Mouse (Mus musculus) kidney, postnatal 4 days (tissue): ENCODE results near the gene Bend6.

Source experiments
- DNase-seq, 2 experiments: peaks; one replicate each; pipeline ENCODE4 v3.0.0; 2021; ENCODE audit warnings: mixed read lengths in 2 of 2

The Bend6 gene

GRCm38 (mm10) chr1:33907421-33908190 lies at the start of gene Bend6:
Gene Bend6, minus strand, starts transcription at chr1:33907816.
- DNase-seq = peak; percentile 70 to 73

- no peak for DNase-seq
Measured at GRCm38 (mm10) chr1:33955626-33956025, 48.0 kb upstream of the Bend6 start.

- DNase-seq = no peak
Measured at GRCm38 (mm10) chr1:33948511-33948910, 40.9 kb upstream of the Bend6 start.

- DNase-seq = peak in 1 of 2 experiments; percentile 28
Measured at GRCm38 (mm10) chr1:33947838-33948237, 40.2 kb upstream of the Bend6 start.

- peak; percentile 42 to 62 for DNase-seq
Measured at GRCm38 (mm10) chr1:33946601-33947395, 39.2 kb upstream of the Bend6 start.

- DNase-seq = no peak
Measured at GRCm38 (mm10) chr1:33945756-33946155, 38.1 kb upstream of the Bend6 start.

GRCm38 (mm10) chr1:33944977-33945750 lies 37.5 kb upstream of the Bend6 start:
- peak; percentile 71 to 79 for DNase-seq

- DNase-seq = no peak
Measured at GRCm38 (mm10) chr1:33943943-33944342, 36.3 kb upstream of the Bend6 start.

GRCm38 (mm10) chr1:33942638-33943037 lies 35.0 kb upstream of the Bend6 start:
- DNase-seq = no peak

- DNase-seq = no peak
Measured at GRCm38 (mm10) chr1:33940364-33940928, 32.8 kb upstream of the Bend6 start.

GRCm38 (mm10) chr1:33939828-33940227 lies 32.2 kb upstream of the Bend6 start:
- DNase-seq = no peak

GRCm38 (mm10) chr1:33935946-33936345 lies 28.3 kb upstream of the Bend6 start:
- no peak for DNase-seq

- DNase-seq = no peak
Measured at GRCm38 (mm10) chr1:33932845-33933499, 25.4 kb upstream of the Bend6 start.

- DNase-seq = no peak
Measured at GRCm38 (mm10) chr1:33932196-33932595, 24.6 kb upstream of the Bend6 start.

- no peak for DNase-seq
Measured at GRCm38 (mm10) chr1:33931791-33932190, 24.2 kb upstream of the Bend6 start.

GRCm38 (mm10) chr1:33927466-33927865 lies 19.9 kb upstream of the Bend6 start:
- no peak for DNase-seq

GRCm38 (mm10) chr1:33925283-33925682 lies 17.7 kb upstream of the Bend6 start:
- DNase-seq = no peak

- no peak for DNase-seq
Measured at GRCm38 (mm10) chr1:33922975-33923374, 15.4 kb upstream of the Bend6 start.

- DNase-seq = no peak
Measured at GRCm38 (mm10) chr1:33916554-33916953, 8.9 kb upstream of the Bend6 start.

- DNase-seq = no peak
Measured at GRCm38 (mm10) chr1:33911589-33911988, 4.0 kb upstream of the Bend6 start.

GRCm38 (mm10) chr1:33908191-33908962 lies 761 bp upstream of the Bend6 start, which contains the start of gene Dst:
Gene Dst, plus strand, starts transcription at chr1:33908225.
- no peak for DNase-seq
